Comparison of ENCODE assay signal across 17 mouse cellular contexts in genomic region chr11:57985485-57985884, GRCm38 (mm10).
"Had no signal": no experiment of that assay in that cellular context is flagged by ENCODE, and none has a peak within 500 bp of the region (broad histone marks: within the 10 kb centered on the region; RNA-seq: fewer than 3 reads in every experiment).

No protein-coding gene starts in this region.

- ATAC-seq: midbrain, embryonic 13.5 days; midbrain, embryonic 16.5 days had no signal

- H3K4me1 ChIP-seq: megakaryocyte, embryonic 14.5 days; midbrain, embryonic 13.5 days had no signal

- H3K27ac ChIP-seq: kidney, embryonic 15.5 days; left cerebral cortex, adult 2 months; midbrain, embryonic 10.5 days; midbrain, embryonic 13.5 days had no signal

- DNase-seq: kidney, adult 8-10 months; kidney, postnatal 10 days; kidney, postnatal 36 days; layer of hippocampus, postnatal 36 days; lung, adult 18-20 months; lung, postnatal 10 days; lung, postnatal 36 days; thymus, adult 2 months; thymus, postnatal 14 days; thymus, postnatal 4 days had no signal

- H3K36me3 ChIP-seq: kidney, embryonic 15.5 days; lung, embryonic 15.5 days; midbrain, embryonic 10.5 days; midbrain, embryonic 13.5 days had no signal

- H3K4me2 ChIP-seq: kidney, embryonic 15.5 days; lung, embryonic 15.5 days; midbrain, embryonic 13.5 days had no signal

- H3K27me3 ChIP-seq: kidney, embryonic 15.5 days; lung, embryonic 15.5 days; midbrain, embryonic 13.5 days had no signal

- H3K9ac ChIP-seq: kidney, embryonic 15.5 days; lung, embryonic 15.5 days; midbrain, embryonic 13.5 days had no signal

- H3K9me3 ChIP-seq: kidney, embryonic 15.5 days; lung, embryonic 15.5 days; megakaryocyte, embryonic 14.5 days; midbrain, embryonic 10.5 days; midbrain, embryonic 13.5 days had no signal

- H3K4me3 ChIP-seq: kidney, embryonic 15.5 days; left cerebral cortex, adult 2 months; lung, embryonic 15.5 days; megakaryocyte, embryonic 14.5 days; midbrain, embryonic 10.5 days; midbrain, embryonic 13.5 days had no signal
